Mouse (Mus musculus) right cerebral cortex, adult 18-20 months (tissue): Measurements from ENCODE around the gene Nrip2.

ENCODE experiments used
- DNase-seq: peaks from one replicate; pipeline ENCODE4 v3.0.0; 2022; ENCODE audit warnings: mixed read lengths

Gene Nrip2

GRCm38 (mm10) chr6:128399421-128400185, 507 bp downstream of the Nrip2 start:
- DNase-seq = peak; percentile 56

- DNase-seq = no peak
Observed at GRCm38 (mm10) chr6:128404708-128405107, 5.6 kb downstream of the Nrip2 start.

GRCm38 (mm10) chr6:128408544-128409125, 9.5 kb downstream of the Nrip2 start:
- no peak for DNase-seq

GRCm38 (mm10) chr6:128410305-128410704, 11.2 kb downstream of the Nrip2 start:
- peak; percentile 51 for DNase-seq

- peak; percentile 77 for DNase-seq
Observed at GRCm38 (mm10) chr6:128411115-128411514, 12.0 kb downstream of the Nrip2 start.

GRCm38 (mm10) chr6:128416169-128416568, 17.1 kb downstream of the Nrip2 start:
- DNase-seq = no peak

- DNase-seq = no peak
Observed at GRCm38 (mm10) chr6:128418076-128418475, 19.0 kb downstream of the Nrip2 start.

- peak; percentile 48 for DNase-seq
Observed at GRCm38 (mm10) chr6:128421036-128421435, 21.9 kb downstream of the Nrip2 start.

- no peak for DNase-seq
Observed at GRCm38 (mm10) chr6:128421480-128421879, 22.4 kb downstream of the Nrip2 start.

- DNase-seq = no peak
Observed at GRCm38 (mm10) chr6:128423496-128424268, 24.6 kb downstream of the Nrip2 start.

GRCm38 (mm10) chr6:128424269-128425019, 25.3 kb downstream of the Nrip2 start, which contains the start of gene Itfg2:
TSS of gene Itfg2 (minus strand) at chr6:128424931.
- peak; percentile 97 for DNase-seq

GRCm38 (mm10) chr6:128425046-128425445, 25.9 kb downstream of the Nrip2 start:
- no peak for DNase-seq

- no peak for DNase-seq
Observed at GRCm38 (mm10) chr6:128427571-128427970, 28.5 kb downstream of the Nrip2 start.

GRCm38 (mm10) chr6:128429300-128429699, 30.2 kb downstream of the Nrip2 start:
- DNase-seq = no peak

GRCm38 (mm10) chr6:128429826-128430225, 30.7 kb downstream of the Nrip2 start:
- no peak for DNase-seq

GRCm38 (mm10) chr6:128432356-128432915, 33.3 kb downstream of the Nrip2 start:
- no peak for DNase-seq

GRCm38 (mm10) chr6:128433566-128433965, 34.5 kb downstream of the Nrip2 start:
- DNase-seq = no peak

- DNase-seq = no peak
Observed at GRCm38 (mm10) chr6:128435474-128435873, 36.4 kb downstream of the Nrip2 start.

GRCm38 (mm10) chr6:128436356-128437005, 37.4 kb downstream of the Nrip2 start:
- DNase-seq = no peak

- DNase-seq = no peak
Observed at GRCm38 (mm10) chr6:128437288-128437687, 38.2 kb downstream of the Nrip2 start.

- DNase-seq = peak; percentile 58
Observed at GRCm38 (mm10) chr6:128437731-128438316, 38.7 kb downstream of the Nrip2 start.
